Mouse (Mus musculus): ENCODE measurements around the gene Msh4. TPM values are rescaled to one million over a fixed set of nuclear protein-coding genes. Genes with fewer than 3 reads are reported as not detected.

Gene Msh4
- polyA plus RNA-seq, 1 experiment from 2014 or later, result 0.35 TPM

GRCm38 (mm10) chr3:153940021-153940420, 34.1 kb upstream of the Msh4 start:
- 92% methylated on average over 8 of the region's 8 CpGs for WGBS

GRCm38 (mm10) chr3:153937116-153937810, 31.3 kb upstream of the Msh4 start:
- ATAC-seq (ENCODE audit: low FRiP score, low TSS enrichment), result no peak
- Histone ChIP-seq H3K27ac (ENCODE audit: low read depth, low read length) (no peak overlapping the region), H3K4me3 (ENCODE audit: low read length) (no peak overlapping the region), H3K27me3 (ENCODE audit: control insufficient read depth, insufficient read depth, low read length) (no peaks in the 10 kb centered on the region), H3K9me3 (ENCODE audit: control insufficient read depth, low read length) (no peaks in the 10 kb centered on the region), H3K4me2 (replicated peaks; ENCODE audit: low read depth, low read length) (no peak overlapping the region), H3K36me3 (ENCODE audit: control insufficient read depth, insufficient read depth, low read length) (peaks cover 63% of the 10 kb centered on the region), H3K4me1 (ENCODE audit: control insufficient read depth, insufficient read depth, low read length) (no peaks in the 10 kb centered on the region), H3K9ac (ENCODE audit: low read depth, low read length) (no peak overlapping the region)
- WGBS, result 89% methylated on average over 17 of the region's 17 CpGs

More at GRCm38 (mm10) chr3:153940021-153940420, 34.1 kb upstream of the Msh4 start:
- Histone ChIP-seq H3K4me3 (ENCODE audit: low read length) (no peak overlapping the region), H3K9ac (ENCODE audit: low read depth, low read length) (no peak overlapping the region), H3K27ac (ENCODE audit: low read depth, low read length) (no peak overlapping the region), H3K27me3 (ENCODE audit: control insufficient read depth, insufficient read depth, low read length) (no peaks in the 10 kb centered on the region), H3K4me2 (replicated peaks; ENCODE audit: low read depth, low read length) (no peak overlapping the region), H3K9me3 (ENCODE audit: control insufficient read depth, low read length) (no peaks in the 10 kb centered on the region), H3K36me3 (ENCODE audit: control insufficient read depth, insufficient read depth, low read length) (peaks cover 37% of the 10 kb centered on the region), H3K4me1 (ENCODE audit: control insufficient read depth, insufficient read depth, low read length) (peaks cover 6% of the 10 kb centered on the region)
- ATAC-seq (ENCODE audit: low FRiP score, low TSS enrichment), result no peak

- WGBS, result 83% methylated on average over 9 of the region's 9 CpGs
- Histone ChIP-seq H3K27ac (ENCODE audit: low read depth, low read length) (no peak overlapping the region), H3K27me3 (ENCODE audit: control insufficient read depth, insufficient read depth, low read length) (no peaks in the 10 kb centered on the region), H3K4me1 (ENCODE audit: control insufficient read depth, insufficient read depth, low read length) (no peaks in the 10 kb centered on the region), H3K4me3 (ENCODE audit: low read length) (no peak overlapping the region), H3K36me3 (ENCODE audit: control insufficient read depth, insufficient read depth, low read length) (peaks cover 64% of the 10 kb centered on the region), H3K9me3 (ENCODE audit: control insufficient read depth, low read length) (no peaks in the 10 kb centered on the region), H3K4me2 (replicated peaks; ENCODE audit: low read depth, low read length) (no peak overlapping the region), H3K9ac (ENCODE audit: low read depth, low read length) (no peak overlapping the region)
- no peak for ATAC-seq (ENCODE audit: low FRiP score, low TSS enrichment)
Observed at GRCm38 (mm10) chr3:153935878-153936277, 29.9 kb upstream of the Msh4 start.

- Histone ChIP-seq H3K36me3 (ENCODE audit: control insufficient read depth, insufficient read depth, low read length) (peaks cover 76% of the 10 kb centered on the region), H3K4me2 (replicated peaks; ENCODE audit: low read depth, low read length) (no peak overlapping the region), H3K27ac (ENCODE audit: low read depth, low read length) (no peak overlapping the region), H3K9ac (ENCODE audit: low read depth, low read length) (no peak overlapping the region), H3K9me3 (ENCODE audit: control insufficient read depth, low read length) (no peaks in the 10 kb centered on the region), H3K4me3 (ENCODE audit: low read length) (no peak overlapping the region), H3K27me3 (ENCODE audit: control insufficient read depth, insufficient read depth, low read length) (no peaks in the 10 kb centered on the region), H3K4me1 (ENCODE audit: control insufficient read depth, insufficient read depth, low read length) (no peaks in the 10 kb centered on the region)
- no peak for ATAC-seq (ENCODE audit: low FRiP score, low TSS enrichment)
- WGBS, result 93% methylated on average over 5 of the region's 5 CpGs
Observed at GRCm38 (mm10) chr3:153932461-153932860, 26.5 kb upstream of the Msh4 start.

- no peak overlapping the region for H3K27ac ChIP-seq (ENCODE audit: low read depth, low read length)
- no peaks in the 10 kb centered on the region for H3K4me1 ChIP-seq (ENCODE audit: control insufficient read depth, insufficient read depth, low read length)
- H3K27me3 ChIP-seq (ENCODE audit: control insufficient read depth, insufficient read depth, low read length), result no peaks in the 10 kb centered on the region
- no peak overlapping the region for H3K4me2 ChIP-seq (replicated peaks; ENCODE audit: low read depth, low read length)
- H3K9me3 ChIP-seq (ENCODE audit: control insufficient read depth, low read length), result no peaks in the 10 kb centered on the region
- peaks cover 65% of the 10 kb centered on the region for H3K36me3 ChIP-seq (ENCODE audit: control insufficient read depth, insufficient read depth, low read length)
- no peak overlapping the region for H3K4me3 ChIP-seq (ENCODE audit: low read length)
- H3K9ac ChIP-seq (ENCODE audit: low read depth, low read length), result no peak overlapping the region
- WGBS, result 95% methylated on average over 11 of the region's 11 CpGs
- no peak for ATAC-seq (ENCODE audit: low FRiP score, low TSS enrichment)
Observed at GRCm38 (mm10) chr3:153929526-153929925, 23.6 kb upstream of the Msh4 start.

- no peak overlapping the region for H3K4me2 ChIP-seq (replicated peaks; ENCODE audit: low read depth, low read length)
- H3K4me3 ChIP-seq (ENCODE audit: low read length), result no peak overlapping the region
- H3K36me3 ChIP-seq (ENCODE audit: control insufficient read depth, insufficient read depth, low read length), result peaks cover 48% of the 10 kb centered on the region
- no peak overlapping the region for H3K27ac ChIP-seq (ENCODE audit: low read depth, low read length)
- no peaks in the 10 kb centered on the region for H3K9me3 ChIP-seq (ENCODE audit: control insufficient read depth, low read length)
- H3K4me1 ChIP-seq (ENCODE audit: control insufficient read depth, insufficient read depth, low read length), result no peaks in the 10 kb centered on the region
- 94% methylated on average over 7 of the region's 7 CpGs for WGBS
- H3K9ac ChIP-seq (ENCODE audit: low read depth, low read length), result no peak overlapping the region
- H3K27me3 ChIP-seq (ENCODE audit: control insufficient read depth, insufficient read depth, low read length), result no peaks in the 10 kb centered on the region
- no peak for ATAC-seq (ENCODE audit: low FRiP score, low TSS enrichment)
Observed at GRCm38 (mm10) chr3:153926333-153926732, 20.4 kb upstream of the Msh4 start.

GRCm38 (mm10) chr3:153921147-153921910, 15.4 kb upstream of the Msh4 start:
- peaks cover 28% of the 10 kb centered on the region for H3K36me3 ChIP-seq (ENCODE audit: control insufficient read depth, insufficient read depth, low read length)
- H3K4me2 ChIP-seq (replicated peaks; ENCODE audit: low read depth, low read length), result no peak overlapping the region
- H3K27me3 ChIP-seq (ENCODE audit: control insufficient read depth, insufficient read depth, low read length), result no peaks in the 10 kb centered on the region
- ATAC-seq (ENCODE audit: low FRiP score, low TSS enrichment), result no peak
- WGBS, result 91% methylated on average over 10 of the region's 10 CpGs
- no peak overlapping the region for H3K4me3 ChIP-seq (ENCODE audit: low read length)
- no peaks in the 10 kb centered on the region for H3K4me1 ChIP-seq (ENCODE audit: control insufficient read depth, insufficient read depth, low read length)
- H3K9me3 ChIP-seq (ENCODE audit: control insufficient read depth, low read length), result no peaks in the 10 kb centered on the region
- H3K27ac ChIP-seq (ENCODE audit: low read depth, low read length), result no peak overlapping the region
- H3K9ac ChIP-seq (ENCODE audit: low read depth, low read length), result no peak overlapping the region

- Histone ChIP-seq H3K27ac (ENCODE audit: low read depth, low read length) (no peak overlapping the region), H3K4me2 (replicated peaks; ENCODE audit: low read depth, low read length) (no peak overlapping the region)
- ATAC-seq (ENCODE audit: low FRiP score, low TSS enrichment), result no peak
Observed at GRCm38 (mm10) chr3:153917200-153917599, 11.3 kb upstream of the Msh4 start.

More at GRCm38 (mm10) chr3:153917200-153917599, 11.3 kb upstream of the Msh4 start:
- Histone ChIP-seq H3K9me3 (ENCODE audit: control insufficient read depth, low read length) (no peaks in the 10 kb centered on the region), H3K4me3 (ENCODE audit: low read length) (no peak overlapping the region), H3K9ac (ENCODE audit: low read depth, low read length) (no peak overlapping the region), H3K4me1 (ENCODE audit: control insufficient read depth, insufficient read depth, low read length) (peaks cover 6% of the 10 kb centered on the region; the same call in 1 of the 2 replicates), H3K36me3 (ENCODE audit: control insufficient read depth, insufficient read depth, low read length) (peaks cover 4% of the 10 kb centered on the region), H3K27me3 (ENCODE audit: control insufficient read depth, insufficient read depth, low read length) (no peaks in the 10 kb centered on the region)
- 3% methylated on average over 1 of the region's 1 CpGs for WGBS

Measured in kidney, embryonic 14.5 days (tissue).